Mouse (Mus musculus) megakaryocyte, embryonic 14.5 days (primary cell): ENCODE data around the gene Pih1d1.

ENCODE experiments used
- FLI1 ChIP-seq: IDR thresholded peaks from 2 replicates; pipeline ENCODE4 v1.6.1; 2012; ENCODE audit warnings: low read length, inconsistent platforms, mixed read lengths
- GATA1 ChIP-seq: IDR thresholded peaks from 3 replicates; pipeline ENCODE4 v1.6.1; 2012; ENCODE audit warnings: mixed read lengths, low read length, inconsistent platforms, borderline replicate concordance

GRCm38 (mm10) chr7:45195341-45196175 lies 41.5 kb downstream of the Pih1d1 start:
- TF ChIP-seq FLI1, result no peak
- TF ChIP-seq GATA1, result no peak
